Mouse (Mus musculus): ENCODE results near the gene Hist1h4n. TPM values are rescaled to one million over a fixed set of nuclear protein-coding genes. Genes with fewer than 3 reads are reported as not detected.

The Hist1h4n gene
- total and polyA plus RNA-seq, 2 experiments from 2014 or later, result 2.0 to 3,661 TPM

Small RNAs within 50 kb of the gene (microRNA-seq; reads per million reads assigned to microRNA genes)
- gene Gm19658 (not detected), gene Gm44346 (not detected), gene Gm44466 (not detected)

Other genes starting within 250 kb of the Hist1h4n start
- gene Olfr1362, start 218.2 kb downstream of the Hist1h4n start, total RNA-seq (2014; rRNA removed; ENCODE audit: low replicate concordance), result not detected in 2 replicates
- not detected in 2 replicates for gene Olfr1362, start 218.2 kb downstream of the Hist1h4n start, polyA plus RNA-seq (2015; fragmentation: Nextera tagmentation; extraction: Ambion mirVana)
- gene Olfr11, start 189.7 kb downstream of the Hist1h4n start, total RNA-seq (2014; rRNA removed; ENCODE audit: low replicate concordance), result not detected in 2 replicates
- gene Olfr11, start 189.7 kb downstream of the Hist1h4n start, polyA plus RNA-seq (2015; fragmentation: Nextera tagmentation; extraction: Ambion mirVana), result not detected in 2 replicates
- not detected in 2 replicates for gene Olfr1361, start 168.8 kb downstream of the Hist1h4n start, total RNA-seq (2014; rRNA removed; ENCODE audit: low replicate concordance)
- not detected in 2 replicates for gene Olfr1361, start 168.8 kb downstream of the Hist1h4n start, polyA plus RNA-seq (2015; fragmentation: Nextera tagmentation; extraction: Ambion mirVana)
- gene Olfr1360, start 154.8 kb downstream of the Hist1h4n start, total RNA-seq (2014; rRNA removed; ENCODE audit: low replicate concordance), result not detected in 2 replicates
- not detected in 2 replicates for gene Olfr1360, start 154.8 kb downstream of the Hist1h4n start, polyA plus RNA-seq (2015; fragmentation: Nextera tagmentation; extraction: Ambion mirVana)
- not detected in 2 replicates for gene Olfr1359, start 134.1 kb downstream of the Hist1h4n start, total RNA-seq (2014; rRNA removed; ENCODE audit: low replicate concordance)
- gene Olfr1359, start 134.1 kb downstream of the Hist1h4n start, polyA plus RNA-seq (2015; fragmentation: Nextera tagmentation; extraction: Ambion mirVana), result not detected in 2 replicates
- 431 and 666 TPM in 2 replicates for gene Hist1h2bl, start 116.1 kb downstream of the Hist1h4n start, total RNA-seq (2014; rRNA removed; ENCODE audit: low replicate concordance)
- 0.55 and 0.98 TPM in 2 replicates for gene Hist1h2bl, start 116.1 kb downstream of the Hist1h4n start, polyA plus RNA-seq (2015; fragmentation: Nextera tagmentation; extraction: Ambion mirVana)
- 828 and 1,538 TPM in 2 replicates for gene Hist1h2ai, start 115.8 kb downstream of the Hist1h4n start, total RNA-seq (2014; rRNA removed; ENCODE audit: low replicate concordance)
- 3.6 and 4.3 TPM in 2 replicates for gene Hist1h2ai, start 115.8 kb downstream of the Hist1h4n start, polyA plus RNA-seq (2015; fragmentation: Nextera tagmentation; extraction: Ambion mirVana)
- gene Hist1h3h, start 114.5 kb downstream of the Hist1h4n start, total RNA-seq (2014; rRNA removed; ENCODE audit: low replicate concordance), result 1,332 and 1,437 TPM in 2 replicates
- gene Hist1h3h, start 114.5 kb downstream of the Hist1h4n start, polyA plus RNA-seq (2015; fragmentation: Nextera tagmentation; extraction: Ambion mirVana), result 1.8 TPM in 1 of 2 replicates, not detected in the other
- gene Hist1h2bm, start 110.2 kb downstream of the Hist1h4n start, total RNA-seq (2014; rRNA removed; ENCODE audit: low replicate concordance), result 1,438 and 1,618 TPM in 2 replicates
- gene Hist1h2bm, start 110.2 kb downstream of the Hist1h4n start, polyA plus RNA-seq (2015; fragmentation: Nextera tagmentation; extraction: Ambion mirVana), result 0.60 and 0.90 TPM in 2 replicates
- gene Hist1h4j, start 97.1 kb downstream of the Hist1h4n start, total RNA-seq (2014; rRNA removed; ENCODE audit: low replicate concordance), result 962 and 1,129 TPM in 2 replicates
- 0.20 and 0.27 TPM in 2 replicates for gene Hist1h4j, start 97.1 kb downstream of the Hist1h4n start, polyA plus RNA-seq (2015; fragmentation: Nextera tagmentation; extraction: Ambion mirVana)
- gene Hist1h4k, start 81.7 kb downstream of the Hist1h4n start, total RNA-seq (2014; rRNA removed; ENCODE audit: low replicate concordance), result 470 and 1,132 TPM in 2 replicates
- 0.55 and 1.4 TPM in 2 replicates for gene Hist1h4k, start 81.7 kb downstream of the Hist1h4n start, polyA plus RNA-seq (2015; fragmentation: Nextera tagmentation; extraction: Ambion mirVana)
- 128 and 633 TPM in 2 replicates for gene Hist1h2ak, start 78.4 kb downstream of the Hist1h4n start, total RNA-seq (2014; rRNA removed; ENCODE audit: low replicate concordance)
- 10.3 and 10.7 TPM in 2 replicates for gene Hist1h2ak, start 78.4 kb downstream of the Hist1h4n start, polyA plus RNA-seq (2015; fragmentation: Nextera tagmentation; extraction: Ambion mirVana)
- gene Hist1h2bn, start 78.1 kb downstream of the Hist1h4n start, total RNA-seq (2014; rRNA removed; ENCODE audit: low replicate concordance), result 1,069 and 1,692 TPM in 2 replicates
- 0.94 and 2.5 TPM in 2 replicates for gene Hist1h2bn, start 78.1 kb downstream of the Hist1h4n start, polyA plus RNA-seq (2015; fragmentation: Nextera tagmentation; extraction: Ambion mirVana)
- gene Hist1h1b, start 51.6 kb downstream of the Hist1h4n start, total RNA-seq (2014; rRNA removed; ENCODE audit: low replicate concordance), result 356 and 550 TPM in 2 replicates
- 4.7 and 5.4 TPM in 2 replicates for gene Hist1h1b, start 51.6 kb downstream of the Hist1h4n start, polyA plus RNA-seq (2015; fragmentation: Nextera tagmentation; extraction: Ambion mirVana)
- 602 and 1,805 TPM in 2 replicates for gene Hist1h3i, start 48.8 kb downstream of the Hist1h4n start, total RNA-seq (2014; rRNA removed; ENCODE audit: low replicate concordance)
- 21.5 and 25.8 TPM in 2 replicates for gene Hist1h3i, start 48.8 kb downstream of the Hist1h4n start, polyA plus RNA-seq (2015; fragmentation: Nextera tagmentation; extraction: Ambion mirVana)
- 677 and 1,354 TPM in 2 replicates for gene Hist1h2an, start 45.0 kb downstream of the Hist1h4n start, total RNA-seq (2014; rRNA removed; ENCODE audit: low replicate concordance)
- 1.8 and 3.3 TPM in 2 replicates for gene Hist1h2an, start 45.0 kb downstream of the Hist1h4n start, polyA plus RNA-seq (2015; fragmentation: Nextera tagmentation; extraction: Ambion mirVana)
- gene Hist1h2bp, start 44.7 kb downstream of the Hist1h4n start, total RNA-seq (2014; rRNA removed; ENCODE audit: low replicate concordance), result 250 and 332 TPM in 2 replicates
- 0.34 and 0.55 TPM in 2 replicates for gene Hist1h2bp, start 44.7 kb downstream of the Hist1h4n start, polyA plus RNA-seq (2015; fragmentation: Nextera tagmentation; extraction: Ambion mirVana)
- 1,204 and 1,722 TPM in 2 replicates for gene Hist1h2bq, start 22.0 kb downstream of the Hist1h4n start, total RNA-seq (2014; rRNA removed; ENCODE audit: low replicate concordance)
- gene Hist1h2bq, start 22.0 kb downstream of the Hist1h4n start, polyA plus RNA-seq (2015; fragmentation: Nextera tagmentation; extraction: Ambion mirVana), result 5.6 and 6.3 TPM in 2 replicates
- gene Hist1h2ao, start 21.7 kb downstream of the Hist1h4n start, total RNA-seq (2014; rRNA removed; ENCODE audit: low replicate concordance), result not detected in 2 replicates
- not detected in 2 replicates for gene Hist1h2ao, start 21.7 kb downstream of the Hist1h4n start, polyA plus RNA-seq (2015; fragmentation: Nextera tagmentation; extraction: Ambion mirVana)
- gene Hist1h4m, start 20.4 kb downstream of the Hist1h4n start, total RNA-seq (2014; rRNA removed; ENCODE audit: low replicate concordance), result 1.1 and 2.7 TPM in 2 replicates
- not detected in 2 replicates for gene Hist1h4m, start 20.4 kb downstream of the Hist1h4n start, polyA plus RNA-seq (2015; fragmentation: Nextera tagmentation; extraction: Ambion mirVana)
- gene Hist1h2ap, start 1.3 kb upstream of the Hist1h4n start, total RNA-seq (2014; rRNA removed; ENCODE audit: low replicate concordance), result 1,615 and 1,927 TPM in 2 replicates
- gene Hist1h2ap, start 1.3 kb upstream of the Hist1h4n start, polyA plus RNA-seq (2015; fragmentation: Nextera tagmentation; extraction: Ambion mirVana), result 664 and 726 TPM in 2 replicates
- 929 and 1,160 TPM in 2 replicates for gene Hist1h2br, start 1.5 kb upstream of the Hist1h4n start, total RNA-seq (2014; rRNA removed; ENCODE audit: low replicate concordance)
- 5.2 and 6.5 TPM in 2 replicates for gene Hist1h2br, start 1.5 kb upstream of the Hist1h4n start, polyA plus RNA-seq (2015; fragmentation: Nextera tagmentation; extraction: Ambion mirVana)
- 1.1 and 1.7 TPM in 2 replicates for gene Zfp184, start 112.9 kb upstream of the Hist1h4n start, total RNA-seq (2014; rRNA removed; ENCODE audit: low replicate concordance)
- 2.1 and 2.6 TPM in 2 replicates for gene Zfp184, start 112.9 kb upstream of the Hist1h4n start, polyA plus RNA-seq (2015; fragmentation: Nextera tagmentation; extraction: Ambion mirVana)
- gene Pom121l2, start 149.0 kb upstream of the Hist1h4n start, total RNA-seq (2014; rRNA removed; ENCODE audit: low replicate concordance), result not detected in 2 replicates
- gene Pom121l2, start 149.0 kb upstream of the Hist1h4n start, polyA plus RNA-seq (2015; fragmentation: Nextera tagmentation; extraction: Ambion mirVana), result not detected in 2 replicates
- gene Prss16, start 177.5 kb upstream of the Hist1h4n start, total RNA-seq (2014; rRNA removed; ENCODE audit: low replicate concordance), result 14.0 TPM in 1 of 2 replicates, not detected in the other
- 0.05 and 0.14 TPM in 2 replicates for gene Prss16, start 177.5 kb upstream of the Hist1h4n start, polyA plus RNA-seq (2015; fragmentation: Nextera tagmentation; extraction: Ambion mirVana)
- gene Hist1h2ah, start 203.4 kb upstream of the Hist1h4n start, total RNA-seq (2014; rRNA removed; ENCODE audit: low replicate concordance), result 48.9 and 128 TPM in 2 replicates
- gene Hist1h2ah, start 203.4 kb upstream of the Hist1h4n start, polyA plus RNA-seq (2015; fragmentation: Nextera tagmentation; extraction: Ambion mirVana), result 1.9 TPM in 1 of 2 replicates, not detected in the other
- 563 and 573 TPM in 2 replicates for gene Hist1h2bk, start 203.7 kb upstream of the Hist1h4n start, total RNA-seq (2014; rRNA removed; ENCODE audit: low replicate concordance)
- gene Hist1h2bk, start 203.7 kb upstream of the Hist1h4n start, polyA plus RNA-seq (2015; fragmentation: Nextera tagmentation; extraction: Ambion mirVana), result 0.34 TPM in 1 of 2 replicates, not detected in the other
- 29.3 and 34.1 TPM in 2 replicates for gene Hist1h4i, start 209.2 kb upstream of the Hist1h4n start, total RNA-seq (2014; rRNA removed; ENCODE audit: low replicate concordance)
- gene Hist1h4i, start 209.2 kb upstream of the Hist1h4n start, polyA plus RNA-seq (2015; fragmentation: Nextera tagmentation; extraction: Ambion mirVana), result 4.0 and 4.2 TPM in 2 replicates
- gene Hist1h2ag, start 210.7 kb upstream of the Hist1h4n start, total RNA-seq (2014; rRNA removed; ENCODE audit: low replicate concordance), result 658 and 1,026 TPM in 2 replicates
- gene Hist1h2ag, start 210.7 kb upstream of the Hist1h4n start, polyA plus RNA-seq (2015; fragmentation: Nextera tagmentation; extraction: Ambion mirVana), result 7.6 and 7.9 TPM in 2 replicates
- 1,225 and 1,316 TPM in 2 replicates for gene Hist1h2bj, start 211.0 kb upstream of the Hist1h4n start, total RNA-seq (2014; rRNA removed; ENCODE audit: low replicate concordance)
- gene Hist1h2bj, start 211.0 kb upstream of the Hist1h4n start, polyA plus RNA-seq (2015; fragmentation: Nextera tagmentation; extraction: Ambion mirVana), result 1.7 and 3.1 TPM in 2 replicates

Data from heart, postnatal 0 days (tissue).